Mouse (Mus musculus) liver, embryonic 14.5 days (tissue): ENCODE data around the gene Gm11239.
"Not testable (repeated sequence)": the region's sequence is repeated elsewhere in the genome, so short reads cannot be mapped to it uniquely, and the experiment has no call there.

Experiments used
- CTCF ChIP-seq: IDR thresholded peaks from 2 replicates; pipeline ENCODE4 v1.5.1; 2016; ENCODE audit warnings: antibody characterized with exemption, low read depth, control low read depth
- EP300 ChIP-seq: IDR thresholded peaks from 2 replicates; pipeline ENCODE4 v1.6.1; 2016; ENCODE audit warnings: antibody characterized with exemption, low read depth

DNA sequence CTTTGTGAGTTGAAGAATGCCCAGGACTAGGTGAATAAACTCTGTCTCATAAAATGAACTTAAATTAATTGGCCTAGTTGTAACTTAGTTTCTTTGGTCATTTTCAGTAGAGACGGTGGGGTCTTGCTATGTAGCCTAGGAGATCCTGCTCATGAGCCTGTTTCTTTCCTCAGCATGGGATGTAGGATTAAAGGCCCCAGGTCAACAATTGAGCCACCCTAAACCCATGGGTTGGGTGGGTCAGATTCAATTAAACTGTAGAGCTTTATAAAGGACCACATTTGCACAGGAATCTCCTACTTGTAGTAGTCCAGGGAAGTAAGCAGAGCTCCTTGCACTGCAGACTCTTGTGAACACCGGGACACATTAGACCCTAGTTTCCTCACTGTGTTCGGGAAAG is 45.5 kb upstream of the Gm11239 start, which contains the start of gene Gm11237:
- TF ChIP-seq CTCF, EP300: not testable (repeated sequence)
